9 mouse cellular contexts compared by ENCODE assay signal in genomic region chr2:119587383-119587782, GRCm38 (mm10). TPM values are rescaled to one million over a fixed set of nuclear protein-coding genes. Genes with fewer than 3 reads are reported as not detected.
DNase-seq lines count a peak whose midpoint lies in the region; ATAC-seq and TF ChIP-seq lines count a peak whose summit lies in the region.
"Had no signal": no experiment of that assay in that cellular context is flagged by ENCODE, and none has a peak within 500 bp of the region (broad histone marks: within the 10 kb centered on the region; RNA-seq: fewer than 3 reads in every experiment).

No protein-coding gene starts in this region.

- CTCF ChIA-PET in Patski (lab: Charles Lee) = interaction anchor here (0.8 to 1.6 kb wide), 3 partner anchors 32 to 49 kb away, joined by 3 to 16 read pairs (median 3); no protein-coding TSS in a partner anchor

- H3K27ac ChIP-seq in liver, embryonic 14.5 days = no peak overlapping the region
- H3K27ac ChIP-seq: heart, embryonic 13.5 days had no signal

- peak; percentile 93 for TF ChIP-seq CTCF in Patski (IDR thresholded peaks at IDR 0.05)
- TF ChIP-seq CTCF in liver, embryonic 14.5 days (IDR thresholded peaks at IDR 0.05; ENCODE audit: low read depth) = peak; percentile 94

- H3K9me3 ChIP-seq in liver, embryonic 14.5 days (ENCODE audit: control insufficient read depth, low read length) = no peaks in the 10 kb centered on the region
- H3K9me3 ChIP-seq: heart, embryonic 13.5 days had no signal

- in situ Hi-C loops in Patski (cut with MboI; ENCODE audit: low pct_unique_long_range_greater_than_20kb) = no loop called here

- no peak overlapping the region for H3K9ac ChIP-seq in liver, embryonic 14.5 days (replicated peaks)
- H3K9ac ChIP-seq: heart, embryonic 13.5 days had no signal

- no peak; the same call in 1 of the 2 replicates for TF ChIP-seq EP300 in liver, embryonic 14.5 days (IDR thresholded peaks at IDR 0.05; ENCODE audit: low read depth)

- H3K27me3 ChIP-seq in Patski = no peaks in the 10 kb centered on the region
- H3K27me3 ChIP-seq in liver, embryonic 14.5 days (ENCODE audit: control insufficient read depth, insufficient read depth, low read length) = no peaks in the 10 kb centered on the region
- H3K27me3 ChIP-seq: heart, embryonic 13.5 days had no signal

- 14% methylated on average over 4 of the region's 4 CpGs for WGBS in liver, embryonic 14.5 days (ENCODE audit: insufficient replicate concordance)

- no peak overlapping the region for H3K4me3 ChIP-seq in liver, embryonic 14.5 days (ENCODE audit: insufficient read depth in 1 of 2, low read depth in 2 of 2, low read length in 2 of 2)
- H3K4me3 ChIP-seq: heart, embryonic 13.5 days had no signal

- DNase-seq in left cerebral cortex, postnatal 14 days (ENCODE audit: low spot score in 2 of 2) = peak; percentile 35 to 57
- no peak for DNase-seq in left cerebral cortex, adult 8-10 months (ENCODE audit: low spot score in 2 of 2)
- no peak for DNase-seq in Patski (ENCODE audit: low read depth, low spot score)
- DNase-seq in cerebellum, postnatal 10 days = peak; percentile 59 to 65
- DNase-seq in heart, postnatal 10 days = peak; percentile 41 to 70
- peak in 2 of 3 experiments; percentile 35 to 45 for DNase-seq in liver, embryonic 14.5 days (ENCODE audit: low read depth in 3 of 3, low spot score in 3 of 3)
- DNase-seq in retina, embryonic 14.5 days (ENCODE audit: low spot score) = peak; percentile 75

- no peak for ATAC-seq in Patski
- peak; percentile 56; the same call in 1 of the 2 replicates for ATAC-seq in liver, embryonic 14.5 days (ENCODE audit: insufficient read depth)
- ATAC-seq in frontal cortex, adult (ENCODE audit: low TSS enrichment) = no peak; the same call in 1 of the 2 replicates

- H3K36me3 ChIP-seq in liver, embryonic 14.5 days (replicated peaks; ENCODE audit: control insufficient read depth, insufficient read depth, low read depth) = no peaks in the 10 kb centered on the region; the same call in 1 of the 2 replicates

- H3K4me2 ChIP-seq in liver, embryonic 14.5 days (ENCODE audit: low read depth) = no peak overlapping the region
- H3K4me2 ChIP-seq: heart, embryonic 13.5 days had no signal

- intact Hi-C loops in left cerebral cortex, postnatal 14 days (cut with DNase I) = no loop called here
- intact Hi-C loops in heart, postnatal 10 days (cut with DNase I) = loop anchor here (2.0 kb wide), 1 partner anchor 45 kb away; no protein-coding TSS in a partner anchor

- POLR2A ChIA-PET in Patski (lab: Charles Lee) = no interaction called here

- no peaks in the 10 kb centered on the region for H3K4me1 ChIP-seq in liver, embryonic 14.5 days (replicated peaks; ENCODE audit: control insufficient read depth in 2 of 2, insufficient read depth in 2 of 2, low read length in 1 of 2)

RNA-seq across cellular contexts. Expression of gene Nusap1, which starts 30.7 kb away (rescaled TPM):
- total RNA-seq in left cerebral cortex, postnatal 14 days (2021) = 1 to 10 TPM in 1 of 2 experiments, under 1 TPM in 1; 0.57 to 1.3 TPM
- total RNA-seq in left cerebral cortex, adult 8-10 months (2022) = 1 to 10 TPM in 1 of 4 experiments, under 1 TPM in 3; 0.46 to 1.6 (median 0.56) TPM
- 27.9 TPM for polyA plus RNA-seq in Patski (2021)
- 10 to 100 TPM in 1 of 2 experiments, 1 to 10 TPM in 1; 8.8 to 11.4 TPM for total RNA-seq in heart, postnatal 10 days (2021)
- 24.3 and 45.1 TPM in 2 replicates for polyA plus RNA-seq in liver, embryonic 14.5 days (2012; rRNA removed)
- 88.3 and 88.4 TPM in 2 replicates for polyA plus RNA-seq in liver, embryonic 14.5 days (2014; fragmentation: Nextera tagmentation; extraction: Ambion mirVana)

RNA-seq across cellular contexts. Expression of gene Oip5, which starts 30.9 kb away (rescaled TPM):
- 1 to 10 TPM; 1.2 to 1.7 TPM for total RNA-seq in left cerebral cortex, postnatal 14 days (2021)
- total RNA-seq in left cerebral cortex, adult 8-10 months (2022) = 1 to 10 TPM in 3 of 4 experiments, under 1 TPM in 1; 0.70 to 2.0 (median 1.1) TPM
- polyA plus RNA-seq in Patski (2021) = 16.3 TPM
- total RNA-seq in heart, postnatal 10 days (2021) = 1 to 10 TPM; 3.7 to 4.4 TPM
- polyA plus RNA-seq in liver, embryonic 14.5 days (2012; rRNA removed) = 22.6 and 23.9 TPM in 2 replicates
- polyA plus RNA-seq in liver, embryonic 14.5 days (2014; fragmentation: Nextera tagmentation; extraction: Ambion mirVana) = 30.1 and 37.8 TPM in 2 replicates

RNA-seq across cellular contexts. Expression of gene Chp1, which starts 39.9 kb away (rescaled TPM):
- 100 to 1,000 TPM; 133 to 141 TPM for total RNA-seq in left cerebral cortex, postnatal 14 days (2021)
- 100 to 1,000 TPM; 161 to 184 (median 175) TPM for total RNA-seq in left cerebral cortex, adult 8-10 months (2022)
- polyA plus RNA-seq in Patski (2021) = 114 TPM
- 100 to 1,000 TPM in 1 of 2 experiments, 10 to 100 TPM in 1; 97.5 to 100 TPM for total RNA-seq in heart, postnatal 10 days (2021)
- polyA plus RNA-seq in liver, embryonic 14.5 days (2012; rRNA removed) = 28.1 and 31.3 TPM in 2 replicates
- polyA plus RNA-seq in liver, embryonic 14.5 days (2014; fragmentation: Nextera tagmentation; extraction: Ambion mirVana) = 47.5 and 49.3 TPM in 2 replicates

RNA-seq across cellular contexts. Expression of gene Exd1, which starts 40.0 kb away (rescaled TPM):
- 1 to 10 TPM in 1 of 2 experiments, under 1 TPM in 1; 0.95 to 1.3 TPM for total RNA-seq in left cerebral cortex, postnatal 14 days (2021)
- total RNA-seq in left cerebral cortex, adult 8-10 months (2022) = 1 to 10 TPM in 2 of 4 experiments, under 1 TPM in 2; 0.59 to 1.9 (median 1.00) TPM
- polyA plus RNA-seq in Patski (2021) = 1.7 TPM
- under 1 TPM; 0.07 to 0.37 TPM for total RNA-seq in heart, postnatal 10 days (2021)
- 0.11 and 0.12 TPM in 2 replicates for polyA plus RNA-seq in liver, embryonic 14.5 days (2012; rRNA removed)
- polyA plus RNA-seq in liver, embryonic 14.5 days (2014; fragmentation: Nextera tagmentation; extraction: Ambion mirVana) = 0.14 and 0.15 TPM in 2 replicates

Comparison
In these comparisons a context has a peak if more than half of its experiments do, and no peak if none do; other contexts are left out.
1. DNase-seq: peak in left cerebral cortex, postnatal 14 days (2 of 2), cerebellum, postnatal 10 days (2 of 2), heart, postnatal 10 days (2 of 2), liver, embryonic 14.5 days (2 of 3) and retina, embryonic 14.5 days (single experiment); none in left cerebral cortex, adult 8-10 months (0 of 2) and Patski (single experiment).